Mouse (Mus musculus) kidney, adult 9 months (tissue): Measurements from ENCODE around the gene Lhx4.

ENCODE experiments used
- DNase-seq: peaks from one replicate; pipeline ENCODE4 v3.0.0; 2022

Gene Lhx4

GRCm38 (mm10) chr1:155741988-155742387, 9.5 kb downstream of the Lhx4 start:
- DNase-seq = no peak

- no peak for DNase-seq
These were observed 10.0 kb downstream of the Lhx4 start for GRCm38 (mm10) chr1:155741378-155741945.

GRCm38 (mm10) chr1:155740622-155741377, 10.7 kb downstream of the Lhx4 start:
- no peak for DNase-seq

- no peak for DNase-seq
These were observed 13.6 kb downstream of the Lhx4 start for GRCm38 (mm10) chr1:155737809-155738383.

- no peak for DNase-seq
These were observed 14.3 kb downstream of the Lhx4 start for GRCm38 (mm10) chr1:155737017-155737808.

GRCm38 (mm10) chr1:155736096-155736825, 15.2 kb downstream of the Lhx4 start:
- DNase-seq = no peak

GRCm38 (mm10) chr1:155731156-155731555, 20.3 kb downstream of the Lhx4 start:
- no peak for DNase-seq

GRCm38 (mm10) chr1:155729113-155729795, 22.2 kb downstream of the Lhx4 start:
- no peak for DNase-seq

GRCm38 (mm10) chr1:155727830-155728229, 23.7 kb downstream of the Lhx4 start:
- DNase-seq = no peak

- DNase-seq = no peak
These were observed 25.6 kb downstream of the Lhx4 start for GRCm38 (mm10) chr1:155725876-155726275.

GRCm38 (mm10) chr1:155724301-155724700, 27.2 kb downstream of the Lhx4 start:
- no peak for DNase-seq

- peak; percentile 34 for DNase-seq
These were observed 29.3 kb downstream of the Lhx4 start for GRCm38 (mm10) chr1:155722185-155722584.

GRCm38 (mm10) chr1:155721443-155721842, 30.0 kb downstream of the Lhx4 start:
- peak; percentile 33 for DNase-seq

GRCm38 (mm10) chr1:155720006-155720405, 31.5 kb downstream of the Lhx4 start:
- DNase-seq = no peak

- no peak for DNase-seq
These were observed 32.6 kb downstream of the Lhx4 start for GRCm38 (mm10) chr1:155718851-155719250.

- DNase-seq = no peak
These were observed 34.2 kb downstream of the Lhx4 start for GRCm38 (mm10) chr1:155717301-155717700.

- no peak for DNase-seq
These were observed 36.1 kb downstream of the Lhx4 start for GRCm38 (mm10) chr1:155715366-155715765.

GRCm38 (mm10) chr1:155713306-155713705, 38.2 kb downstream of the Lhx4 start:
- DNase-seq = no peak

- DNase-seq = no peak
These were observed 47.3 kb downstream of the Lhx4 start for GRCm38 (mm10) chr1:155704182-155704581.

GRCm38 (mm10) chr1:155703191-155703680, 48.2 kb downstream of the Lhx4 start:
- no peak for DNase-seq

GRCm38 (mm10) chr1:155700886-155701285, 50.6 kb downstream of the Lhx4 start:
- DNase-seq = no peak
